Mouse (Mus musculus): ENCODE results near the gene Clec11a. TPM values are rescaled to one million over a fixed set of nuclear protein-coding genes. Genes with fewer than 3 reads are reported as not detected.

Clec11a gene
- polyA plus RNA-seq, 1 experiment from 2014 or later: 6.7 TPM

- no peaks in the 10 kb centered on the region for H3K36me3 ChIP-seq (ENCODE audit: control insufficient read depth, insufficient read depth, low read length)
- no peak for ATAC-seq
- H3K9me3 ChIP-seq (ENCODE audit: control insufficient read depth, low read length): no peaks in the 10 kb centered on the region
- H3K4me2 ChIP-seq (ENCODE audit: low read depth, low read length): no peak overlapping the region
- no peaks in the 10 kb centered on the region for H3K27me3 ChIP-seq (replicated peaks; ENCODE audit: control insufficient read depth, insufficient read depth, low read length)
- H3K27ac ChIP-seq (ENCODE audit: low read length): no peak overlapping the region
- 82% methylated on average over 4 of the region's 4 CpGs for WGBS
- no peak overlapping the region for H3K9ac ChIP-seq (ENCODE audit: low read depth, low read length)
- no peaks in the 10 kb centered on the region for H3K4me1 ChIP-seq (ENCODE audit: control insufficient read depth, insufficient read depth, low read length)
- no peak overlapping the region for H3K4me3 ChIP-seq (ENCODE audit: low read length)
These were observed 15.7 kb downstream of the Clec11a start for GRCm38 (mm10) chr7:44290986-44291385.

GRCm38 (mm10) chr7:44287760-44288159, 18.9 kb downstream of the Clec11a start:
- H3K4me2 ChIP-seq (ENCODE audit: low read depth, low read length): no peak overlapping the region
- H3K27me3 ChIP-seq (replicated peaks; ENCODE audit: control insufficient read depth, insufficient read depth, low read length): no peaks in the 10 kb centered on the region
- no peaks in the 10 kb centered on the region for H3K4me1 ChIP-seq (ENCODE audit: control insufficient read depth, insufficient read depth, low read length)
- ATAC-seq: no peak
- 49% methylated on average over 7 of the region's 7 CpGs for WGBS
- no peak overlapping the region for H3K9ac ChIP-seq (ENCODE audit: low read depth, low read length)
- H3K9me3 ChIP-seq (ENCODE audit: control insufficient read depth, low read length): no peaks in the 10 kb centered on the region
- H3K36me3 ChIP-seq (ENCODE audit: control insufficient read depth, insufficient read depth, low read length): no peaks in the 10 kb centered on the region
- H3K4me3 ChIP-seq (ENCODE audit: low read length): no peak overlapping the region
- H3K27ac ChIP-seq (ENCODE audit: low read length): no peak overlapping the region

GRCm38 (mm10) chr7:44281586-44281985, 25.1 kb downstream of the Clec11a start:
- Histone ChIP-seq H3K4me2 (ENCODE audit: low read depth, low read length) (no peak overlapping the region), H3K4me1 (ENCODE audit: control insufficient read depth, insufficient read depth, low read length) (no peaks in the 10 kb centered on the region), H3K27me3 (replicated peaks; ENCODE audit: control insufficient read depth, insufficient read depth, low read length) (no peaks in the 10 kb centered on the region), H3K9ac (ENCODE audit: low read depth, low read length) (no peak overlapping the region), H3K9me3 (ENCODE audit: control insufficient read depth, low read length) (no peaks in the 10 kb centered on the region), H3K4me3 (ENCODE audit: low read length) (no peak overlapping the region), H3K27ac (ENCODE audit: low read length) (no peak overlapping the region), H3K36me3 (ENCODE audit: control insufficient read depth, insufficient read depth, low read length) (no peaks in the 10 kb centered on the region)
- ATAC-seq: no peak
- 77% methylated on average over 7 of the region's 7 CpGs for WGBS

- Histone ChIP-seq H3K4me1 (ENCODE audit: control insufficient read depth, insufficient read depth, low read length) (no peaks in the 10 kb centered on the region), H3K27ac (ENCODE audit: low read length) (no peak overlapping the region), H3K36me3 (ENCODE audit: control insufficient read depth, insufficient read depth, low read length) (no peaks in the 10 kb centered on the region), H3K9ac (ENCODE audit: low read depth, low read length) (no peak overlapping the region), H3K4me2 (ENCODE audit: low read depth, low read length) (no peak overlapping the region), H3K27me3 (replicated peaks; ENCODE audit: control insufficient read depth, insufficient read depth, low read length) (no peaks in the 10 kb centered on the region), H3K9me3 (ENCODE audit: control insufficient read depth, low read length) (no peaks in the 10 kb centered on the region), H3K4me3 (ENCODE audit: low read length) (no peak overlapping the region)
- 66% methylated on average over 1 of the region's 1 CpGs for WGBS
- no peak for ATAC-seq
These were observed 25.7 kb downstream of the Clec11a start for GRCm38 (mm10) chr7:44280959-44281358.

GRCm38 (mm10) chr7:44277250-44277622, 29.5 kb downstream of the Clec11a start:
- no peak overlapping the region for H3K27ac ChIP-seq (ENCODE audit: low read length)
- no peaks in the 10 kb centered on the region for H3K36me3 ChIP-seq (ENCODE audit: control insufficient read depth, insufficient read depth, low read length)
- no peak overlapping the region for H3K9ac ChIP-seq (ENCODE audit: low read depth, low read length)
- H3K4me1 ChIP-seq (ENCODE audit: control insufficient read depth, insufficient read depth, low read length): no peaks in the 10 kb centered on the region
- no peaks in the 10 kb centered on the region for H3K9me3 ChIP-seq (ENCODE audit: control insufficient read depth, low read length)
- no peak overlapping the region for H3K4me2 ChIP-seq (ENCODE audit: low read depth, low read length)
- ATAC-seq: no peak
- WGBS: 36% methylated on average over 2 of the region's 2 CpGs
- H3K27me3 ChIP-seq (replicated peaks; ENCODE audit: control insufficient read depth, insufficient read depth, low read length): peaks cover 6% of the 10 kb centered on the region; the same call in 1 of the 2 replicates
- H3K4me3 ChIP-seq (ENCODE audit: low read length): no peak overlapping the region

- no peaks in the 10 kb centered on the region for H3K9me3 ChIP-seq (ENCODE audit: control insufficient read depth, low read length)
- H3K27me3 ChIP-seq (replicated peaks; ENCODE audit: control insufficient read depth, insufficient read depth, low read length): peaks cover 6% of the 10 kb centered on the region; the same call in 1 of the 2 replicates
- H3K9ac ChIP-seq (ENCODE audit: low read depth, low read length): no peak overlapping the region
- no peaks in the 10 kb centered on the region for H3K4me1 ChIP-seq (ENCODE audit: control insufficient read depth, insufficient read depth, low read length)
- 71% methylated on average over 10 of the region's 10 CpGs for WGBS
- no peak overlapping the region for H3K27ac ChIP-seq (ENCODE audit: low read length)
- no peaks in the 10 kb centered on the region for H3K36me3 ChIP-seq (ENCODE audit: control insufficient read depth, insufficient read depth, low read length)
- ATAC-seq: no peak
- no peak overlapping the region for H3K4me3 ChIP-seq (ENCODE audit: low read length)
- no peak overlapping the region for H3K4me2 ChIP-seq (ENCODE audit: low read depth, low read length)
These were observed 30.0 kb downstream of the Clec11a start for GRCm38 (mm10) chr7:44276461-44277249.

GRCm38 (mm10) chr7:44275546-44275945, 31.2 kb downstream of the Clec11a start:
- Histone ChIP-seq H3K27me3 (replicated peaks; ENCODE audit: control insufficient read depth, insufficient read depth, low read length) (peaks cover 6% of the 10 kb centered on the region; the same call in 1 of the 2 replicates), H3K4me3 (ENCODE audit: low read length) (no peak overlapping the region), H3K4me1 (ENCODE audit: control insufficient read depth, insufficient read depth, low read length) (no peaks in the 10 kb centered on the region), H3K27ac (ENCODE audit: low read length) (no peak overlapping the region), H3K9ac (ENCODE audit: low read depth, low read length) (no peak overlapping the region), H3K9me3 (ENCODE audit: control insufficient read depth, low read length) (no peaks in the 10 kb centered on the region), H3K36me3 (ENCODE audit: control insufficient read depth, insufficient read depth, low read length) (no peaks in the 10 kb centered on the region), H3K4me2 (ENCODE audit: low read depth, low read length) (no peak overlapping the region)
- ATAC-seq: no peak
- 80% methylated on average over 3 of the region's 3 CpGs for WGBS

- 30% methylated on average over 11 of the region's 11 CpGs for WGBS
- H3K4me2 ChIP-seq (ENCODE audit: low read depth, low read length): no peak overlapping the region
These were observed 32.6 kb downstream of the Clec11a start for GRCm38 (mm10) chr7:44274096-44274495.

GRCm38 (mm10) chr7:44273446-44273845, 33.3 kb downstream of the Clec11a start:
- Histone ChIP-seq H3K9me3 (ENCODE audit: control insufficient read depth, low read length) (no peaks in the 10 kb centered on the region), H3K4me1 (ENCODE audit: control insufficient read depth, insufficient read depth, low read length) (no peaks in the 10 kb centered on the region), H3K27ac (ENCODE audit: low read length) (no peak overlapping the region), H3K27me3 (replicated peaks; ENCODE audit: control insufficient read depth, insufficient read depth, low read length) (peaks cover 6% of the 10 kb centered on the region; the same call in 1 of the 2 replicates), H3K36me3 (ENCODE audit: control insufficient read depth, insufficient read depth, low read length) (no peaks in the 10 kb centered on the region), H3K4me3 (ENCODE audit: low read length) (no peak overlapping the region), H3K9ac (ENCODE audit: low read depth, low read length) (no peak overlapping the region), H3K4me2 (ENCODE audit: low read depth, low read length) (no peak overlapping the region)
- 74% methylated on average over 7 of the region's 7 CpGs for WGBS
- ATAC-seq: no peak

More at GRCm38 (mm10) chr7:44274096-44274495, 32.6 kb downstream of the Clec11a start:
- Histone ChIP-seq H3K27ac (ENCODE audit: low read length) (no peak overlapping the region), H3K4me1 (ENCODE audit: control insufficient read depth, insufficient read depth, low read length) (no peaks in the 10 kb centered on the region), H3K27me3 (replicated peaks; ENCODE audit: control insufficient read depth, insufficient read depth, low read length) (peaks cover 6% of the 10 kb centered on the region; the same call in 1 of the 2 replicates), H3K9ac (ENCODE audit: low read depth, low read length) (no peak overlapping the region), H3K4me3 (ENCODE audit: low read length) (no peak overlapping the region), H3K9me3 (ENCODE audit: control insufficient read depth, low read length) (no peaks in the 10 kb centered on the region), H3K36me3 (ENCODE audit: control insufficient read depth, insufficient read depth, low read length) (no peaks in the 10 kb centered on the region)
- ATAC-seq: no peak
